ENCODE assay signal across 26 mouse cellular contexts in the genomic region with DNA sequence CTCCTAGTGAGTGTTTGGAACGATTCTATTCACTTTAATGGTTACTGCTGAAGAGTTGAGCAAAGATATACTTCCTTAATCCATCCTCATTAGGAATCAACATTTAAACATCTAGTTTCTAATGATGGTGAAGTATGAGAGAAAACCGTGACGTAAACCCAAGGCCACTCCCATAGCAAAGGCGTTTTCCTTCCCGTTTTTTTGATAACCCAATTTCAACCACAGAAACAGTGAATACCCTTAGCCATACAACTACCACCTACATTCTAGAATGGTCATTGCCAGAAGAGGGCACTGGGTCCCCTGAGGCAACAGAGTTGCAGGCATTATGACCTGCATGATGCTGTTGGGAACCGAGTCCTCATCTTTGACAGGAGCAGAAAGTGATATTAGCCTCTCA. TPM values are rescaled to one million over a fixed set of nuclear protein-coding genes. Genes with fewer than 3 reads are reported as not detected.
DNase-seq lines count a peak whose midpoint lies in the region; ATAC-seq and TF ChIP-seq lines count a peak whose summit lies in the region.
"Had no signal": no experiment of that assay in that cellular context is flagged by ENCODE, and none has a peak within 500 bp of the region (broad histone marks: within the 10 kb centered on the region; RNA-seq: fewer than 3 reads in every experiment).

No protein-coding gene starts in this region.

- 87% methylated on average over 6 of the region's 6 CpGs for WGBS in heart, adult 2 months
- 89% methylated on average over 6 of the region's 6 CpGs for WGBS in heart, embryonic 12.5 days
- 91% methylated on average over 6 of the region's 6 CpGs for WGBS in lung, postnatal 0 days

- no peaks in the 10 kb centered on the region for H3K4me1 ChIP-seq in heart, adult 2 months (ENCODE audit: control insufficient read depth, insufficient read depth, low read length)
- H3K4me1 ChIP-seq in heart, embryonic 12.5 days (replicated peaks): no peaks in the 10 kb centered on the region
- H3K4me1 ChIP-seq in lung, postnatal 0 days (ENCODE audit: insufficient read depth, low read depth, low read length): no peaks in the 10 kb centered on the region
- H3K4me1 ChIP-seq: embryonic facial prominence, embryonic 10.5 days; embryonic facial prominence, embryonic 12.5 days; forebrain, embryonic 13.5 days; forebrain, embryonic 15.5 days had no signal

- no peak overlapping the region for H3K27ac ChIP-seq in heart, adult 2 months
- H3K27ac ChIP-seq in heart, embryonic 12.5 days (ENCODE audit: poor library complexity, severe bottlenecking): no peak overlapping the region
- no peak overlapping the region for H3K27ac ChIP-seq in lung, postnatal 0 days (ENCODE audit: low read length)
- H3K27ac ChIP-seq: embryonic facial prominence, embryonic 10.5 days; embryonic facial prominence, embryonic 12.5 days; forebrain, embryonic 13.5 days; forebrain, embryonic 15.5 days had no signal

- no peak overlapping the region for H3K4me3 ChIP-seq in heart, adult 2 months
- no peak overlapping the region for H3K4me3 ChIP-seq in heart, embryonic 12.5 days
- no peak overlapping the region for H3K4me3 ChIP-seq in lung, postnatal 0 days (ENCODE audit: low read depth, low read length)
- H3K4me3 ChIP-seq: embryonic facial prominence, embryonic 10.5 days; embryonic facial prominence, embryonic 12.5 days; forebrain, embryonic 13.5 days; forebrain, embryonic 15.5 days had no signal

- H3K27me3 ChIP-seq in heart, adult 2 months (ENCODE audit: control insufficient read depth, insufficient read depth, low read length): no peaks in the 10 kb centered on the region
- H3K27me3 ChIP-seq in heart, embryonic 12.5 days (replicated peaks): no peaks in the 10 kb centered on the region
- no peaks in the 10 kb centered on the region for H3K27me3 ChIP-seq in lung, postnatal 0 days (replicated peaks; ENCODE audit: insufficient read depth, low read length)
- H3K27me3 ChIP-seq: CH12.LX; embryonic facial prominence, embryonic 12.5 days; forebrain, embryonic 13.5 days; forebrain, embryonic 15.5 days; Patski had no signal

- H3K79me2 ChIP-seq in heart, adult 2 months (replicated peaks; ENCODE audit: control insufficient read depth, insufficient read depth, low read length): no peaks in the 10 kb centered on the region

- no peaks in the 10 kb centered on the region for H3K9me3 ChIP-seq in heart, embryonic 12.5 days (replicated peaks)
- H3K9me3 ChIP-seq in lung, postnatal 0 days (ENCODE audit: low read length): no peaks in the 10 kb centered on the region
- H3K9me3 ChIP-seq: embryonic facial prominence, embryonic 10.5 days; embryonic facial prominence, embryonic 12.5 days; forebrain, embryonic 13.5 days; forebrain, embryonic 15.5 days; G1E had no signal

- TF ChIP-seq POLR2A in heart, adult 2 months (IDR thresholded peaks at IDR 0.05; ENCODE audit: insufficient read depth, low read depth, low read length): no peak

- DNase-seq in heart, adult 2 months: no peak
- peak; percentile 5 for DNase-seq in lung, postnatal 36 days
- DNase-seq in lung, postnatal 0 days (ENCODE audit: low spot score): no peak
- no peak for DNase-seq in right cerebral cortex, adult 18-20 months
- no peak for DNase-seq in kidney, adult 11 months
- DNase-seq: adrenal gland, adult 8-10 months; adrenal gland, postnatal 14 days; adrenal gland, postnatal 36 days; B cell, adult 2 months; cerebellum, adult 11-12 months; cerebellum, adult 2 months; cerebellum, adult 9-10 months; cerebellum, postnatal 10 days; cerebellum, postnatal 25 days had no signal

- TF ChIP-seq CTCF in heart, adult 2 months (IDR thresholded peaks at IDR 0.05): 0 out of 2 replicates have a peak, but pooled peaks have one; percentile 8
- no peak for TF ChIP-seq CTCF in lung, postnatal 0 days (IDR thresholded peaks at IDR 0.05)

- H3K9ac ChIP-seq in heart, adult 2 months (ENCODE audit: low read depth, low read length): no peak overlapping the region
- no peak overlapping the region for H3K9ac ChIP-seq in heart, embryonic 12.5 days
- H3K9ac ChIP-seq in lung, postnatal 0 days (replicated peaks; ENCODE audit: low read depth): no peak overlapping the region
- H3K9ac ChIP-seq: embryonic facial prominence, embryonic 12.5 days; forebrain, embryonic 13.5 days; forebrain, embryonic 15.5 days had no signal

- H3K36me3 ChIP-seq in heart, adult 2 months (ENCODE audit: control insufficient read depth, insufficient read depth, low read length): peaks cover 2% of the 10 kb centered on the region; the same call in 1 of the 2 replicates
- peaks cover 73% of the 10 kb centered on the region for H3K36me3 ChIP-seq in heart, embryonic 12.5 days
- no peaks in the 10 kb centered on the region for H3K36me3 ChIP-seq in lung, postnatal 0 days (ENCODE audit: insufficient read depth, low read length)

- intact Hi-C loops in heart, adult 2 months (cut with DNase I): loop anchor here (2.0 to 10.0 kb wide), 2 partner anchors 14 to 48 kb away; no protein-coding TSS in a partner anchor

- no peak for TF ChIP-seq EP300 in heart, adult 2 months (IDR thresholded peaks at IDR 0.05; ENCODE audit: insufficient read depth, low read depth, low read length)
- no peak for TF ChIP-seq EP300 in lung, postnatal 0 days (IDR thresholded peaks at IDR 0.05)

- no peak for ATAC-seq in heart, embryonic 12.5 days (ENCODE audit: insufficient number of reproducible peaks, low FRiP score)
- ATAC-seq in lung, postnatal 0 days: no peak
- ATAC-seq in granulocyte monocyte progenitor cell, adult 5-6 weeks (replicated peaks; ENCODE audit: poor library complexity, severe bottlenecking): peak; percentile 68
- peak; percentile 31; the same call in 1 of the 2 replicates for ATAC-seq in megakaryocyte progenitor cell, adult 5-6 weeks (replicated peaks; ENCODE audit: poor library complexity)
- ATAC-seq: activated CD4-positive, CD25-positive, alpha-beta regulatory T cell, adult 4 months; CD4-positive, CD25-positive, alpha-beta regulatory T cell, adult 4 months; forebrain, embryonic 13.5 days; Patski had no signal

- H3K4me2 ChIP-seq in heart, embryonic 12.5 days: no peak overlapping the region
- no peak overlapping the region for H3K4me2 ChIP-seq in lung, postnatal 0 days (replicated peaks; ENCODE audit: low read depth, low read length)
- H3K4me2 ChIP-seq: embryonic facial prominence, embryonic 12.5 days; forebrain, embryonic 13.5 days; forebrain, embryonic 15.5 days had no signal

RNA-seq across cellular contexts. Expression of gene Ankmy2, which starts 39.8 kb away (rescaled TPM):
- 10 to 100 TPM; 13.3 to 15.5 TPM for total RNA-seq in heart, adult 2 months (2021)
- polyA plus RNA-seq in heart, adult 2 months (2012; rRNA removed): 7.0 and 12.4 TPM in 2 replicates
- 26.7 and 27.6 TPM in 2 replicates for polyA plus RNA-seq in heart, embryonic 12.5 days (2016; fragmentation: Nextera tagmentation; extraction: Ambion mirVana)
- polyA plus RNA-seq in lung, postnatal 0 days (2015; fragmentation: Nextera tagmentation; extraction: Ambion mirVana): 21.4 and 24.1 TPM in 2 replicates
- total RNA-seq in granulocyte monocyte progenitor cell, adult 5-6 weeks (2014; fragmentation: Nextera tagmentation): 22.3 and 26.5 TPM in 2 replicates
- total RNA-seq in granulocyte monocyte progenitor cell, adult 5-6 weeks (2017): 23.0 and 25.3 TPM in 2 replicates
- total RNA-seq in megakaryocyte progenitor cell, adult 5-6 weeks (2015): 17.1 and 22.2 TPM in 2 replicates
- 22.7 and 23.3 TPM in 2 replicates for total RNA-seq in megakaryocyte progenitor cell, adult 5-6 weeks (2017)

RNA-seq across cellular contexts. Expression of gene Bzw2, which starts 40.7 kb away (rescaled TPM):
- total RNA-seq in heart, adult 2 months (2021): 100 to 1,000 TPM; 175 to 199 TPM
- polyA plus RNA-seq in heart, adult 2 months (2012; rRNA removed): 67.3 and 128 TPM in 2 replicates
- polyA plus RNA-seq in heart, embryonic 12.5 days (2016; fragmentation: Nextera tagmentation; extraction: Ambion mirVana): 213 and 218 TPM in 2 replicates
- polyA plus RNA-seq in lung, postnatal 0 days (2015; fragmentation: Nextera tagmentation; extraction: Ambion mirVana): 43.4 and 44.2 TPM in 2 replicates
- total RNA-seq in granulocyte monocyte progenitor cell, adult 5-6 weeks (2014; fragmentation: Nextera tagmentation): 133 and 156 TPM in 2 replicates
- 139 and 142 TPM in 2 replicates for total RNA-seq in granulocyte monocyte progenitor cell, adult 5-6 weeks (2017)
- total RNA-seq in megakaryocyte progenitor cell, adult 5-6 weeks (2015): 150 and 156 TPM in 2 replicates
- total RNA-seq in megakaryocyte progenitor cell, adult 5-6 weeks (2017): 111 and 131 TPM in 2 replicates

Comparison
In these comparisons a context has a peak if more than half of its experiments do, and no peak if none do; other contexts are left out.
1. ATAC-seq: peak in granulocyte monocyte progenitor cell, adult 5-6 weeks (single experiment) and megakaryocyte progenitor cell, adult 5-6 weeks (single experiment); none in heart, embryonic 12.5 days (single experiment) and lung, postnatal 0 days (single experiment).